Mouse (Mus musculus) thymus, postnatal 4 days (tissue): ENCODE measurements around the gene G6pc3.

Experiments
- DNase-seq: peaks from one replicate; pipeline ENCODE4 v3.0.0; 2021

The G6pc3 gene

GRCm38 (mm10) chr11:102219247-102219993 is 30.0 kb downstream of the G6pc3 start:
- no peak for DNase-seq

DNA sequence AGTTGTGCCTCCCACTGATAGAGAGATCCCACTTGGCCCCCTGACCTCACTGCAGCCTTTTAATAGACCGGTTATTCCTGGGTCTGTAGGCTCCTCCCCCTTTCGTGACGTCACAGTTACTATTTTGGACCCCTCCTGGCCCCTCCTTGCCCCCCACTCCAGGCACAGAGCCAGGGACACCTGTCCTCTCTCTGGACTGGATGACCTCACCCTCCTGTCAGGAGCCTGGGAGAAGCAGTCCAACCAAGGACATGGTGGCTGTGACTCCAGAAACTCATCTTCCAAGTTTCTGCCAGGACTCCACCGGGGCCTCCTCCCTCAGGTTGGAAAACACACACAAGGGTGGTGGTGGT is 30.6 kb downstream of the G6pc3 start:
- no peak for DNase-seq

DNA sequence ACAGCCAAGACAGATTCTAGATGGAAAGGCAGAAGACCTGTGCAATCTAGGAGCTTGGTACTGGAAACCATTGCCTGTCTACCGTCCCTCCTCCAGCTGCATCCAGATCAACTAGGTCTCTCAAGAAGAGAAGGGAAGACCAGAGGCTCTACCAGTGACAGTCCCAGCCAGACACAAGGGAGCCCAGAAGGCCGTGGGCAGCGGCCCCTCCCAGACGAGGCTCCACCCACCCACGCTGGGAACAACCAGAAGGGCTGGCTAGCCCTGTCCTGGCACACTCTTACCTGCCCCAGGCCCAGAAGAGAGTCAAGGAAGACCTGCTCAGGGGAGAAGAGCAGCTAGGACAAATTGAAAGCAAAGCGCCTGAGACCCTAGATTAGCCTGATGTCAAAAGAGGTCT is 31.0 kb downstream of the G6pc3 start:
- no peak for DNase-seq

DNA sequence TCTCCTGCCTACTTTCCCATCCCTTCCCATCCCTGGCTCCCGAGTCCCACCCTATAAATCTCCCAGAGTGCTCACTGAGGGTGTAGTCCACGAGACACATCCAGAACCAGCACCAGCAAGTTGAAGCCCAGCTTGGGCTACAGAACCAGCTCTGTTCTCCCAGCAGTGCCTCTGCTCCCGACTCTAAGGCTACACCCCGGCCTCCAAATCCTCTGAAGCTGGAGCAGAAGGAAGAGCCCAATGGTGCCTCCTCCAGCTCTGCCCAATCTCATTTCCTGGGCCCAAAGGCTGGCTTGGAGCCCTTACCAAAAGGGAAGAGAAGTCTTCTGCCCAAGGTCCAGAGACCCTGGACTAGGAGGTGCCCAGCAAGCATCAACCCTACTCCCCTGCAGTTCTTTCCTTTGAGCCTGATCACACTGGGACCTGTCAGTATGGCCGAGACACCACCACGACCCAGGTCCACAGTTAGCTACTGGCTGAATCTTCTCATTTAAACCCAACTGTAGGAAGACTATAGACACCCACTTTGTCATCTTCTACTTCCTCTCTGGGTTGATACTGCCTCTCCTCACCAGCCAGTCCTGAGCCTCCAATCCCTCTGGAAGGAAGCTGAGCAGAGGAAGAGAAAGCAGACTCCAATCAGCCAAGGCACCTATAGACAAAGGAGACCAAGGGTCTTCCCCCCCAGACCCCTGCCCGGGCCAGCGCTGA is 32.0 kb downstream of the G6pc3 start:
- DNase-seq, result no peak

GRCm38 (mm10) chr11:102221954-102222351 is 32.5 kb downstream of the G6pc3 start:
- no peak for DNase-seq

- peak; percentile 92 for DNase-seq
Observed at GRCm38 (mm10) chr11:102223166-102223565, 33.7 kb downstream of the G6pc3 start.

DNA sequence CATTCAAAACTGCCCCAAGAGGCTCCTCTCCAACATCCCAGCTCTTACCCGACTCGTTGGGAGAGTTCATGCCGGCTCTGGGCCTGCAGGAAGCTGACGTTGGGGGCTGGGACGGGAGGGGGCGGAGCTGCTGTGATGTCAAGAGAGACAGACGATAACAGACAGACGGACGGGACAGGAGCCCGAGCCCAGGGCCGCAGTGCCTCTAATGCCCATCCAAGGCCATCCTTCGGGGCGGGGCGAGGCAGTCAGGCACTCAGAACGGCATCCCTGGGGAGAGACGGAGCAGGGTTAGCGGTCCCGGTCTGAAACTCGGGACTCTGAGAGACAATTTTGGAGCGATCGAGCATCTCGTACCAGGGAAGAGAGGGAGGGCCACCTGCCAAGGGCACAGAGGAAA is 35.3 kb downstream of the G6pc3 start:
- DNase-seq, result no peak

DNA sequence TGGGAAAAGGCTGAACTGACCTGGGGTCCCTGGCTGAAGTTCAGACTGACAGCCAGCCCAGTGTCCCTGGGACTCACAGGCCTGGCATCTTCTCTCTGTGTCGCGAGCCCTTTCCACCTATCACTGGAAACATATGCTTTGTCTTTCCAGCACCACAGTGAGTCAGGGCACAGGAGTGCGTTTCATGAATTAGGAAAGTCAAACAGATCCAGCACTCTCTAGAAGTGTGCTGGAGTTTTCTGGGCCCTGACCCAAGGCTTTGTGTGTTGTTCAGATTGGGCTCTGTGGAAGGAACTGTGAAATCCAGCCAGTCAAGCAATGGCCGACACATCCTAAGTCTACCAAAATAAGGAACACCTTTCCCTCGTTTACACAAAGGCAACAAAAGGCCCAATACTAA is 35.8 kb downstream of the G6pc3 start:
- DNase-seq, result no peak

DNA sequence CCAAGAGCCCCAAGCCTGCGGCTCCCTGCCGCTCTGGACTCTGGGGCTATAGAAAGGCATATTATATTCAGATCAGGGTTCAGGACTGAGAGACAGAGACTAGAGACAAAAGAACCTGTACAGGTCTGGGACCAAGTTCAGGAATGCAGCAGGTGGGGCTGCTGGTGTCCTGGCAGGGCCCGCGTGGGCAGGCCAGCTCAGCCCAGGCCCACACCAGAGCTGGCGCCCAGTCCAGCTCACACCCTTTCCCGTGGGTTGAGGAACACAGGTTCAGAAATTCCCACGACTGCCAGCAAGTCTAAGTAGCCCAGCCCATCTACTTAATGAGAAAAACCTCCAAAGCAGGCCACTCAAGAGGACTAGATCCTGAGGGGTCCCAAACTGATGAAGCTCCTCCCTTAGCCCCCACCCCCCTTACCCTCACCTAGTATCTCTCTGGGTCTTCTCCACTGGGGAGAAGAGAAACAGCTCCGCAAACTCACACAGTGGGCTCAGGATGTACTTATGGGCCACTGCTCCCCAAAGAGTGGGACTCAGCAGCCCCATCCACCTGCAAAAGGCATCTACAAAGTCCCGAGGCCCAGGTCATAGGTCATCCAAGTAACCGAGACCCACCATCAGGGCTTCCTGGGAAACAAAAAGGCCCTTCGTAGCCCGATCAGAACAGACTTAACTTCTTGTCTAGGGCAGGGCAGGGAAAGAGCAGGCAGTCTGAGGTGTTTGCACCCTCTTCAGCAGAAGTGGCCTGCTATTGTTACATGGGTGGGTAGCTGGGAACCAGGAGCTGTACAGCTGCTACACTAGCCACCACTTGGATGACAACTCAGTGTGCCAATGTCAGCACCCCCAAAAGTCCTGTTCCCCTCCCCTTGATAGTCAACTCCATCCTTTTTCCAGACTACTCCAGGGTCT is 36.9 kb downstream of the G6pc3 start:
- no peak for DNase-seq

- DNase-seq, result no peak
Observed at GRCm38 (mm10) chr11:102227270-102228190, 38.1 kb downstream of the G6pc3 start.

- no peak for DNase-seq
Observed at GRCm38 (mm10) chr11:102228191-102228545, 38.7 kb downstream of the G6pc3 start.

DNA sequence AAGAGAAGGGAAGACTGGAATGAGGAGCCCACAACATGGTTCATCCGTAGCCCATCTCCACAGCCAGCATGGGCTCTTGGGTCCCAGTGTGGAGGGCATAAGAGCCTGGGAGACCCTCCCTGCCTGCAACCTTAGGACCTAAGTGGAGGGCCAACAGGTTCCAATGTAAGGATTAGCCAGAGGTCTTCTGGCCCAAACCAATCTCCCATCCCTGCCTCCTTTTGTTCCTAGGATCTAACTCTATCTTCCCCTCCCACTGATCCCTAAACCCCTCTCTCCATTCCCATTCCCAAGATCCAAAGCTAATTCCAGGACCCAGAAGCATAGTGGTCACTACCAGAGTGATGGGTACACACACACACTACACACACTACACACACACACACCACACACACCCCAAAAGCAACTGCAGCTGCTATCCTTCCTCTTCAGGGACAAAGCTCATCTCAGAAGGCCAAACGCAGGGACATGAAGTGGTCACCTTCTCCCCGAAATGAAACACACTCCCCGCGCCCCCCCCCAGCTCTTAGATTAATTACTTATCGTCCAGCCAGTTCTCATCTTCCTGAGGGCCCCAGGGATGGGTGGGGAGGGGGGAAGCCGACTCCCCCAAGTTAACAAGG is 39.3 kb downstream of the G6pc3 start:
- DNase-seq, result no peak

DNA sequence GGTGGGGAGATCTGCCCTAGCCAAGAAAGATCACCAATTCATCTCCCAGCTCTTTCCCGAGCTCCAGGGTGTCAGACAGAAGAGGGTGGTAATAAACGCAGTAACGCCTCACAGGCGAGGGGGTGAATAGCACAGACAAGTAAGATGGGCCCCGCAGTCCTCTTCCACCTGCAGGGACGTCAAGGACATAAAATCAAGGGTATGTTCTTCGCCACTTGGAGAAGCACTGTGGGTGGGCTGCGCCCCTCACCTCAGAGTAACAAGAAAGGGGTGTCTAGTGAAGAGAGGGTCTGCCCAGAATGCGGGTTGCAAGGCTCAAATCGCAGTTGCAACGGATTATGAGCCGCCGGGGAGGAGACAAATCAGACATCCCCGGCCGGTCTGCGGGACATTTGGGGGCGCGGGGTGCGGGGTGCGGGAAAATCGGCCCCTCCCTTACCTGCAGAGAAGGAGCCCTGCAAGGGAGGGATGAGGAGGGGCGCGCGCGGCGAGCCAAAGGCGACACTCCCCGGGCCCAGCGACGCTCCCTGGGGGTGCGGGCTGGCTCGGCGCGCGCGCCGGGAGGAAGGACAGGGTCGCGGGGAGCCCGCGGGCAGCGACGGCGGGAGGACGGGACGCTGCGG is 40.0 kb downstream of the G6pc3 start:
- no peak for DNase-seq

- DNase-seq, result peak; percentile 97
Observed at GRCm38 (mm10) chr11:102230006-102230741, 40.8 kb downstream of the G6pc3 start, which contains the start of gene Hdac5. Gene Hdac5 (minus strand): TSS chr11:102230166.

- DNase-seq, result no peak
Observed at GRCm38 (mm10) chr11:102236022-102236421, 46.6 kb downstream of the G6pc3 start.

DNA sequence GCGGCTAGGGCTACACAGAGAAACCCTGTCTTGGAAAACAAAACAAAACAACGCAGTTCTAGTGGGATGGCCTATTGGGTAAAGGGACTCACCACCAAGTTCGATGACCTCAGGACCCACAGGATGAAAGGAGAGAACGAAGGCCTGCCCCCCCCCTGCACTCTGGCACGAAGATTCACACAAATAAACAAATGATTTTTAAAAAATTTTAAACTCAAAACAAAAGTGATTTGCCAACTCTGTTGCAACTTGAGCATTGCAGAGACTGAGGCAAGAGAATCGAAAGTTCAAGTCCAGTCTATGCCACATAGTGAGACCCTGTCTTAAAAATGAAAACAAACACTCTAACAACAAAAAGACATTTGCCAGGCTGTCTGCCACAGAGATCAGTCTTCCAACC is 51.2 kb downstream of the G6pc3 start:
- DNase-seq, result no peak

DNA sequence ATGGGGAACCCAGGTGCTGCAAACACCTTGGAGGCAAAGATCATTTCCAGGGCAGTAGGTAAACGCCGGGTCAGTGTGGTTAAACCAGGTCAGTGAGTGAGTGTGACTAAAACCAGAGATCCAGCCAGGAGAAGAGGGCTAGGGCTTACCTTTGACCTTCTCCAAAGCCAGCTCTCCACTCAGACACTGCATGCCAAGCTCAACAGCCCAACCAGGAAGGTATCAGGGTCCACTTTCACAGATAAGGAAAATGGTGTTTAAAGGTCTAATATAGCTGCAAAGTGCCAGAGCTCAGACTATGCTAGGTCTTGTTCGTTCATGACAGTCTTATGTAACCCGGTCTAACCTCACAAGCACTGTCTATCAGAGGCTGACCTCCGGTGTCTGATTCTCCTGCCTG is 51.8 kb downstream of the G6pc3 start:
- no peak for DNase-seq

DNA sequence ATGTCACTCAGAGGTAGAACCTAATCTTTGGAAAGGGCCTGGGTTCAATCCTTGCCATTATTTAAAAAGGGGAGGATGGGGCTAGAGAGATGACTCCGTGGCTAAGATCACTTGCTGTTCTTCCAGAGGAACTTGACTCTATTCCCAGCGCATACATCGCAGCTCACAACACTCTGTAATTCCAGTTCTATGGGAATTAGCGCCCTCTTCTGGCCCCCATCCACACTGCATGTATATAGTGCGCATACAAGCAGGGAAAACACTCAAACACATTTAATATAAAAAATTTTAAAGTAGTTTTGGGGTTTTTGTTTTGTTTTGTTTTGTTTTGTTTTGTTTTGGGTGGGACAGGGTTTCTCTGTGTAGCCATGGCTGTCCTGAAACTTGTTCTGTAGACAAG is 52.5 kb downstream of the G6pc3 start:
- DNase-seq, result no peak
